Mouse (Mus musculus) ES-E14 (cell line): Measurements from ENCODE around the gene Hist1h3f.

Experiments used
- CHD2 ChIP-seq: IDR thresholded peaks from 2 replicates; pipeline ENCODE4 v1.6.1; 2014; ENCODE audit warnings: mild to moderate bottlenecking, low read depth, low read length, inconsistent platforms
- HCFC1 ChIP-seq: IDR thresholded peaks from 2 replicates; pipeline ENCODE4 v1.6.1; 2012; ENCODE audit warnings: low read length, inconsistent platforms, borderline replicate concordance; ENCODE audit not compliant: insufficient read depth
- MAFK ChIP-seq: IDR thresholded peaks from 2 replicates; pipeline ENCODE4 v1.6.1; 2014; ENCODE audit warnings: mild to moderate bottlenecking, low read depth, low read length, inconsistent platforms; ENCODE audit not compliant: insufficient read depth

DNA sequence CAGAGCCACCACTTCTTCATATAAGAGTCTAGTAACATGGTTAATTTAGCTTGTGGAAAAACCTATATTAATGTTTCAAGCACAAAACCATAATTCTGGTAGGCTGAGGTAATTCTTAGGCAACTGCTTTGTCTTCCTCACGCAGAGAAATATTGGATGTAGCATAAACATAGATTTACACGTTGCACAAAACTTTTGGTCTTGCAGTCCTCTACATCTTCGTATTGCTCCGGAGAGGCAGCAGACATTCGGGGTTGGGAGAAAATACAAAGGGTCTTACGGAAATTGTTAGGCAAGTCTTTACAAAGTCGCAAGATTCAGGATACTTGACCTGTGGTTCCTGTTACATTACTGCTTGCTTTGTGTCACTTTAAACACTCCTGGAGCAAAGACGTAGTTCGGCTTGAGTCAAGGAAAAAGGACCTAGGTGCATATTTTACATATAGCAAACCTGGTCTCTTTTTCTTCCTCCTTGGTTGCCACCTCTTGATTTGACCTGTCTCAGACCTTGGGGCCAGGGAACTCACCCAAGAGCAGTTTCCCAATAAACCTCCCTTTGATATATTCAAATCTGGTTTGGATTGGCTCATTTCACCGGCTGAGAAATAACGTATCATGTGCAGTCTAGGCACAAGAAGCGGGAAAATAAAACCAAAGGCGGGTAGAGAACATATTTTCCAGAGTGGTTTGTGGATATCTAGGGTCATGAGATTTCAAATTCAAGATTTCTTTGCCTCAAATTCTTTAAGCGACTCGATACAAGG lies 9.3 kb upstream of the Hist1h3f start:
- TF ChIP-seq MAFK (no peak), CHD2 (no peak), HCFC1 (no peak)
